Mouse (Mus musculus) stomach, postnatal 0 days (tissue): ENCODE measurements around the gene Paqr5. TPM values are rescaled to one million over a fixed set of nuclear protein-coding genes. Genes with fewer than 3 reads are reported as not detected.

Experiments
- ATAC-seq: fragments of 200-750 bp; cut with Nextera tagmentation; 2 replicates; pipeline ENCODE4 v1.8.0; 2017; ENCODE audit not compliant: low FRiP score, low TSS enrichment
- DNase-seq: peaks from one replicate; pipeline ENCODE4 v3.0.0-alpha.2; 2016; ENCODE audit warnings: low spot score
- H3K27ac ChIP-seq: fragments of 300-500 bp; sonication (generic); replicated peaks from 2 replicates; pipeline ENCODE4 v1.5.1; 2014; ENCODE audit warnings: mild to moderate bottlenecking, control low read depth
- H3K27me3 ChIP-seq: fragments of 300-500 bp; sonication (generic); 2 replicates; pipeline ENCODE4 v1.6.1; 2014; ENCODE audit warnings: low read length; ENCODE audit not compliant: control insufficient read depth, insufficient read depth
- H3K36me3 ChIP-seq: fragments of 300-500 bp; sonication (generic); 2 replicates; pipeline ENCODE4 v1.6.1; 2014; ENCODE audit warnings: low read length, mixed read lengths; ENCODE audit not compliant: control insufficient read depth, insufficient read depth
- H3K4me1 ChIP-seq: fragments of 300-500 bp; sonication (generic); replicated peaks from 2 replicates; pipeline ENCODE4 v1.6.1; 2014; ENCODE audit warnings: antibody characterized with exemption; ENCODE audit not compliant: control insufficient read depth, insufficient read depth
- H3K4me2 ChIP-seq: fragments of 300-500 bp; sonication (generic); replicated peaks from 2 replicates; pipeline ENCODE4 v1.6.1; 2014; ENCODE audit warnings: low read depth, mild to moderate bottlenecking, control low read depth, moderate library complexity
- H3K4me3 ChIP-seq: fragments of 300-500 bp; sonication (generic); 2 replicates; pipeline ENCODE4 v1.5.1; 2014; ENCODE audit warnings: low read depth, low read length, control low read depth
- H3K9ac ChIP-seq: fragments of 300-500 bp; sonication (generic); 2 replicates; pipeline ENCODE4 v1.6.1; 2014; ENCODE audit warnings: mild to moderate bottlenecking, low read length, control low read depth, mixed read lengths
- H3K9me3 ChIP-seq: fragments of 300-500 bp; sonication (generic); 2 replicates; pipeline ENCODE4 v1.6.1; 2016; ENCODE audit warnings: low read length; ENCODE audit not compliant: control insufficient read depth
- CTCF ChIP-seq: IDR thresholded peaks from 2 replicates; pipeline ENCODE4 v1.5.1; 2016; ENCODE audit warnings: antibody characterized with exemption, low read depth, mild to moderate bottlenecking, moderate library complexity
- EP300 ChIP-seq: optimal IDR thresholded peaks from 2 replicates; pipeline ENCODE3; 2016; ENCODE audit warnings: antibody characterized with exemption
- WGBS: fragments of 180-500 bp; shearing (Covaris S2); extraction: QIAGEN DNeasy Blood & Tissue Kit; methylation state at CpG from one replicate; pipeline ENCODE4 v1.1.7; 2014; 5-methylcytosine and 5-hydroxymethylcytosine counted together
- polyA plus RNA-seq: library from polyadenylated mRNA; unstranded; fragments of >200 nt; fragmentation: Nextera tagmentation; extraction: Ambion mirVana; gene quantifications from 2 replicates; pipeline ENCODE4 v1.2.1, GENCODE M21; 2015

The Paqr5 gene
- polyA plus RNA-seq, 1 experiment from 2014 or later: 92.5 TPM

GRCm38 (mm10) chr9:61977258-61977945, 49.3 kb downstream of the Paqr5 start:
- Histone ChIP-seq H3K27me3 (no peaks in the 10 kb centered on the region), H3K4me2 (no peak overlapping the region), H3K27ac (no peak overlapping the region), H3K4me3 (no peak overlapping the region), H3K9ac (no peak overlapping the region), H3K36me3 (no peaks in the 10 kb centered on the region), H3K4me1 (no peaks in the 10 kb centered on the region), H3K9me3 (no peaks in the 10 kb centered on the region)
- 87% methylated on average over 13 of the region's 13 CpGs for WGBS
- no peak for TF ChIP-seq CTCF
- no peak for TF ChIP-seq EP300
- ATAC-seq (no peak), DNase-seq (no peak)

DNA sequence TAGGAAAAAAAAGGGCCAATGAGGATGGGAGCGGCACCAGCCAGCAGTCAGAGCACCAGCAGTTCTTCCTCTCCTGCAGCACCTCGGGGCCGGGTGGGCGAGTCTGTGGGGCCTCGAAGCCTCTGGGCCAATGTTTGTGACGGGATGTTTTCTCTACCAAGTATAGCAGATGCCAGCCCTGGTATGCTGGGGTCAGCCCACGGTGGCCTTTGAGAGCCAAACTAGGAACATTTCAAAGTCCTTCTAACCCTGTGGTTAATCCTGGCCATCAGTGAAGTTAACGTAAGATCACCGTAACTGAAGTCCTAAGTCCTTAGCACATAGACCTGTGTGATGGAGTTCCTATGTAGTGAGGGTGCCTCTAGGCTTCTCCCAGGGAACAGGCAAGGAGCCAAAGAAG, 54.6 kb downstream of the Paqr5 start:
- Histone ChIP-seq H3K27me3 (no peaks in the 10 kb centered on the region), H3K4me2 (no peak overlapping the region), H3K4me1 (no peaks in the 10 kb centered on the region), H3K4me3 (no peak overlapping the region), H3K9ac (no peak overlapping the region), H3K36me3 (no peaks in the 10 kb centered on the region), H3K9me3 (no peaks in the 10 kb centered on the region), H3K27ac (no peak overlapping the region)
- DNase-seq (no peak), ATAC-seq (no peak)
- WGBS: 56% methylated on average over 9 of the region's 9 CpGs
- TF ChIP-seq EP300 (no peak), CTCF (no peak)

DNA sequence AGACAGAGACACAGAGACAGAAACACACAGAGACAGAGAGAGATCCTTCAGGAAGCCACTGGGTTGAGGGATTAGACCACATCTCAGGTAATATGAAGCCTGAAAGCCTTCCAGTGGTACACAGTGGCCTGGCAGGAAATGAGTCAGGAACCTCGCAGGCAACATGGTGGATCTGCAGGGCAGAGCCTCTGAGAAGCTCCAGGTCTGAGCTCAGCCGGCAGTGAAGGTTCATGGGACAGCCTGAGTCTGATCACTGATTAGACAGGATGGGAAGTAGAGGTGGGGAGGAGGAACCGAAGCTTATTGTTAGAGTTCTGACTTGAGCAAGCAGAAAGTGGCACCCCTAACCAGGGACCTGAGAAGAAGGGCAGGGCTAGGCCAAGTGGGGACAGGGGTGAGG, 55.6 kb downstream of the Paqr5 start:
- H3K36me3 ChIP-seq: no peaks in the 10 kb centered on the region
- H3K9me3 ChIP-seq: no peaks in the 10 kb centered on the region
- no peak for DNase-seq
- TF ChIP-seq EP300: no peak
- TF ChIP-seq CTCF: no peak
- H3K4me1 ChIP-seq: no peaks in the 10 kb centered on the region
- 67% methylated on average over 3 of the region's 3 CpGs for WGBS
- no peak overlapping the region for H3K4me2 ChIP-seq
- H3K9ac ChIP-seq: no peak overlapping the region
- no peak overlapping the region for H3K4me3 ChIP-seq
- H3K27ac ChIP-seq: no peak overlapping the region
- H3K27me3 ChIP-seq: no peaks in the 10 kb centered on the region
- no peak for ATAC-seq

DNA sequence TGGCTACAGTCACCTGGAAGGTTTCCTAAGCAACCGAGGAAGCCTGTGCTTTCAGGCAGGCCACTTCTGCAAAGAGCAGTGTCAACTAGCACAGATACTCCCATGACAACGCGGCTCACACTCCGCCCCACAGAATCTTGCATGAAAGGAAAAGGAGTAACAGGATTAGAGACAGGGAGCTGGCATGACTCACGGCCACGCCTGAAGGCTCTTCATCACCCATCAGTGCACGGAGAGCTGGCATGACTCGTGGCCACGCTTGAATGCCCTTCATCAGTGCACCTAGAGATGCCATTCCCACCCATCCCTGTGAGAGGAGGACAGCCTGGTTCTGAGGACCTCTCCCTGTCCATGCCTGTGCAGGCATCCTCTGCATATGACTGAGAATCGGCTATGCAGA, 59.3 kb downstream of the Paqr5 start:
- Histone ChIP-seq H3K27ac (no peak overlapping the region), H3K4me2 (no peak overlapping the region), H3K4me3 (no peak overlapping the region), H3K9ac (no peak overlapping the region), H3K36me3 (no peaks in the 10 kb centered on the region), H3K9me3 (no peaks in the 10 kb centered on the region), H3K4me1 (no peaks in the 10 kb centered on the region), H3K27me3 (no peaks in the 10 kb centered on the region)
- WGBS: 56% methylated on average over 10 of the region's 10 CpGs
- no peak for TF ChIP-seq CTCF
- no peak for TF ChIP-seq EP300
- DNase-seq (no peak), ATAC-seq (no peak; the same call in 1 of the 2 replicates)

DNA sequence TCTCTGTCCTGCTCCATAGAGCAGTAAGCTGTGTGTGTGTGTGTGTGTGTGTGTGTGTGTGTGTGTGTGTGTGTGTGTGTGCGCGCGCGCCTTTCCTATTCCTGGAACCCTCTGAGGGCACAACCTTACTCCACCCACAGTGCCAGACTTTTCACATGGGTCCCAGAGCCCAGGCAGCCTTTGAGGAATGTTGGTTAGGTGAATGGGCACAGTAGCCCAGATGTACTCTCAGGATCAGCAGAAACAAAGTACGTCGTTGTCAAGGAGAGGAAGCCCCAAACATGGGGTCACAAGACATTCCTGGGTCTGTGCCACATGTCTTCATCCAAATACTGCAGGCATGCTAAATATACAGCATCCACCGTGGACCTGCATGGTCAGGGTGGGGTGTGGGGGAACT, 60.7 kb downstream of the Paqr5 start:
- no peaks in the 10 kb centered on the region for H3K4me1 ChIP-seq
- no peak overlapping the region for H3K9ac ChIP-seq
- no peak overlapping the region for H3K4me3 ChIP-seq
- no peaks in the 10 kb centered on the region for H3K9me3 ChIP-seq
- TF ChIP-seq EP300: no peak
- TF ChIP-seq CTCF: no peak
- H3K36me3 ChIP-seq: no peaks in the 10 kb centered on the region
- no peaks in the 10 kb centered on the region for H3K27me3 ChIP-seq
- ATAC-seq (peak; percentile 20; the same call in 1 of the 2 replicates), DNase-seq (no peak)
- no peak overlapping the region for H3K27ac ChIP-seq
- WGBS: 73% methylated on average over 7 of the region's 7 CpGs
- H3K4me2 ChIP-seq: no peak overlapping the region

DNA sequence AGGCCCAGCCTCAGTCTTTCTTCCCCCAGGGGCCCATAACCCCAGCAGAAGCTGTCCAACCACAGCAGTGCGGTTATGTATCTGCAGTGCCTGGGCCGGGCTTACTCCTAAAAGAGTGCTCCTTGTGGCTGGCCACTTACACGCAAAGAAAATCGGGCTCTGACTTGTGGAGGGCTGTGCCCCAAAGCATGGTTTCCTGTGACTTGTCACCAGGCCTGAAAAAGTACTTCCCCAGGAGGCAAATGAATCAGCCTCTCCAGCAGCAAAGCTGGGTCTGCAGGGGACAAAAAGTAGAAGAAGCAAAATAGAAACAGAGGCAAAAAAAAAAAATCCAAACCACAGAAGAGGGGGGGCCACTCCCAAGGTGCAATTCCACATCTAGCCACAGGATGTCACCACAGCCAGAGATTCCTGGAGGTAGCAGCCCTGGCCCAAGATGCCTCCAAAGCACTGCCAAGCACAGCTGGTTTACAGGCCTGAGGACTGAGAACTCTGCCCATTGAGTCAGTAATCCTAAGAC, 61.2 kb downstream of the Paqr5 start:
- Histone ChIP-seq H3K4me2 (no peak overlapping the region), H3K36me3 (no peaks in the 10 kb centered on the region), H3K4me1 (no peaks in the 10 kb centered on the region), H3K9ac (no peak overlapping the region), H3K4me3 (no peak overlapping the region), H3K9me3 (no peaks in the 10 kb centered on the region), H3K27ac (no peak overlapping the region; the same call in 1 of the 2 replicates), H3K27me3 (no peaks in the 10 kb centered on the region)
- TF ChIP-seq CTCF: peak; percentile 92
- no peak for TF ChIP-seq EP300
- 38% methylated on average over 4 of the region's 4 CpGs for WGBS
- ATAC-seq: peak; percentile 60
- DNase-seq: peak; percentile 78
